Mouse (Mus musculus): Measurements from ENCODE around the gene 5730596B20Rik. TPM values are rescaled to one million over a fixed set of nuclear protein-coding genes. Genes with fewer than 3 reads are reported as not detected.

Gene 5730596B20Rik
- total RNA-seq, 4 experiments from 2014 or later = not detected

- DNase-seq (ENCODE audit: low spot score in 2 of 2) = no peak
Measured at GRCm38 (mm10) chr6:52223939-52224760, 46.9 kb downstream of the 5730596B20Rik start.

- DNase-seq (ENCODE audit: low spot score in 2 of 2) = no peak
Measured at GRCm38 (mm10) chr6:52224895-52225611, 47.8 kb downstream of the 5730596B20Rik start.

GRCm38 (mm10) chr6:52225612-52226568, 48.6 kb downstream of the 5730596B20Rik start:
- DNase-seq (ENCODE audit: low spot score in 2 of 2) = no peak

- no peak for DNase-seq (ENCODE audit: low spot score in 2 of 2)
Measured at GRCm38 (mm10) chr6:52226569-52227257, 49.4 kb downstream of the 5730596B20Rik start.

GRCm38 (mm10) chr6:52227470-52228222, 50.3 kb downstream of the 5730596B20Rik start:
- DNase-seq (ENCODE audit: low spot score in 2 of 2) = no peak

- DNase-seq (ENCODE audit: low spot score in 2 of 2) = no peak
Measured at GRCm38 (mm10) chr6:52228475-52229465, 51.5 kb downstream of the 5730596B20Rik start.

- no peak for DNase-seq (ENCODE audit: low spot score in 2 of 2)
Measured at GRCm38 (mm10) chr6:52229558-52230416, 52.5 kb downstream of the 5730596B20Rik start.

Small RNA genes lying within 50 kb of the gene (microRNA-seq; reads per million reads assigned to microRNA genes)
- gene Mir196b = 1.8 to 4.6 reads per million in 2 experiments

Other genes with a start within 250 kb of the 5730596B20Rik start
- gene Skap2, start 164.9 kb upstream of the 5730596B20Rik start, total RNA-seq (2022) = 10 to 100 TPM; 14.0 to 20.9 (median 18.5) TPM
- not detected for gene Hoxa1, start 19.2 kb upstream of the 5730596B20Rik start, total RNA-seq (2022)
- not detected for gene Hoxa2, start 12.7 kb upstream of the 5730596B20Rik start, total RNA-seq (2022)
- not detected for gene Hoxa4, start 14.3 kb downstream of the 5730596B20Rik start, total RNA-seq (2022)
- not detected for gene Hoxa5, start 27.1 kb downstream of the 5730596B20Rik start, total RNA-seq (2022)
- not detected for gene Hoxa6, start 31.2 kb downstream of the 5730596B20Rik start, total RNA-seq (2022)
- not detected for gene Hoxa3, start 35.8 kb downstream of the 5730596B20Rik start, total RNA-seq (2022)
- gene Gm28308, start 35.8 kb downstream of the 5730596B20Rik start, total RNA-seq (2022) = not detected
- gene Hoxa7, start 44.4 kb downstream of the 5730596B20Rik start, total RNA-seq (2022) = not detected
- not detected for gene Hoxa9, start 53.6 kb downstream of the 5730596B20Rik start, total RNA-seq (2022)
- not detected for gene Hoxa10, start 63.4 kb downstream of the 5730596B20Rik start, total RNA-seq (2022)
- gene Hoxa11, start 68.3 kb downstream of the 5730596B20Rik start, total RNA-seq (2022) = not detected
- not detected for gene Hoxa13, start 83.4 kb downstream of the 5730596B20Rik start, total RNA-seq (2022)
- not detected for gene Evx1, start 136.0 kb downstream of the 5730596B20Rik start, total RNA-seq (2022)